In the genomic region with DNA sequence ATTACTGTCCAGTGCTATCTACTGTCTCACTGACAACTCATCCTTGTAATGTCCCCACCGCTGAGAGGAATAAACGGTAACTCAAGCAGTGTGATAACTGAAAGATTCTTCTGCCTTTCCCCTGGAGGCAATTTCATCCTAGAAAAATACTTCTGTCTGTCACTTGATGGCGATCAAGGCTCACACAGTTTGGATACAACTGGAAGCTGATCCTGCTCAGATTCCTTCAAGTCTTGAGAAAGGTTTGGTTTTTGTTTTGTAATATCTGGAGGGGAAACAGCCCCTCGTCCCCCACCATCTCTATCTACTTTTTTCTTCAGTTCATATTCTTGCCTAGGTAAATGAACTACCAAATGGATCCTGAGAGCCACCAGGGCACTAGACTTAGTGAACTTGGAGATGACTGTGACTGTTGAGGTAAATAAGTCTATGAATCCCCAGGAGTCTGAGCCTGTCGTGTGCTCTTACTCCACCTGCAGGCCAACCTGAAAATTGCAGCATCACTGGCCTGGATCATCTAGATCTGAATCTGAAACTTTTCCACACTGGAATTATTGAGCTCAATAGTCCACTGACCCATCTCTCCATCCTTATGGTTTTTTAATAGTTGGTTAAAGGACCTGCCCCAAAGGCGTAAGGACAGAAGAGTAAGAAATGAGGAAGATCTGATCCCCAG, we compare ENCODE assay signal across 11 mouse cellular contexts. TPM values are rescaled to one million over a fixed set of nuclear protein-coding genes. Genes with fewer than 3 reads are reported as not detected.
DNase-seq lines count a peak whose midpoint lies in the region; ATAC-seq and TF ChIP-seq lines count a peak whose summit lies in the region.
"Had no signal": no experiment of that assay in that cellular context is flagged by ENCODE, and none has a peak within 500 bp of the region (broad histone marks: within the 10 kb centered on the region; RNA-seq: fewer than 3 reads in every experiment).

No protein-coding gene starts in this region.

- no peaks in the 10 kb centered on the region for H3K4me1 ChIP-seq in heart, embryonic 11.5 days (ENCODE audit: control insufficient read depth, insufficient read depth, low read length)
- no peaks in the 10 kb centered on the region for H3K4me1 ChIP-seq in G1E (ENCODE audit: insufficient read depth, low read depth, low read length)
- no peaks in the 10 kb centered on the region for H3K4me1 ChIP-seq in embryonic facial prominence, embryonic 10.5 days
- H3K4me1 ChIP-seq: embryonic facial prominence, embryonic 15.5 days had no signal

- H3K27me3 ChIP-seq in heart, embryonic 11.5 days (ENCODE audit: control insufficient read depth, insufficient read depth, low read length) = no peaks in the 10 kb centered on the region
- no peaks in the 10 kb centered on the region for H3K27me3 ChIP-seq in G1E (ENCODE audit: insufficient read depth, low read length)
- no peaks in the 10 kb centered on the region for H3K27me3 ChIP-seq in embryonic facial prominence, embryonic 10.5 days (replicated peaks; ENCODE audit: low read depth, poor library complexity, severe bottlenecking)
- H3K27me3 ChIP-seq: embryonic facial prominence, embryonic 15.5 days; limb, embryonic 12.5 days had no signal

- WGBS in heart, embryonic 11.5 days (ENCODE audit: insufficient replicate concordance) = 50% methylated on average over 6 of the region's 6 CpGs
- WGBS in embryonic facial prominence, embryonic 10.5 days = 54% methylated on average over 6 of the region's 6 CpGs

- H3K9ac ChIP-seq in heart, embryonic 11.5 days (ENCODE audit: low read depth, low read length) = no peak overlapping the region
- H3K9ac ChIP-seq: embryonic facial prominence, embryonic 15.5 days; limb, embryonic 12.5 days had no signal

- H3K27ac ChIP-seq in heart, embryonic 11.5 days (ENCODE audit: low read depth, low read length) = no peak overlapping the region
- no peak overlapping the region for H3K27ac ChIP-seq in embryonic facial prominence, embryonic 10.5 days (replicated peaks)
- H3K27ac ChIP-seq: embryonic facial prominence, embryonic 15.5 days; limb, embryonic 12.5 days had no signal

- TF ChIP-seq CTCF in G1E (IDR thresholded peaks at IDR 0.05; ENCODE audit: low read depth, low read length) = peak; percentile 59; the same call in 1 of the 2 replicates

- H3K4me2 ChIP-seq in heart, embryonic 11.5 days = no peak overlapping the region
- H3K4me2 ChIP-seq: embryonic facial prominence, embryonic 15.5 days; limb, embryonic 12.5 days had no signal

- peak; percentile 11 for DNase-seq in heart, adult 8-10 months (ENCODE audit: low spot score)
- DNase-seq in 3T3-L1 (ENCODE audit: low read depth, low spot score) (peak; percentile 88), G1E (ENCODE audit: low spot score) (peak; percentile 2)
- DNase-seq in embryonic facial prominence, embryonic 10.5 days (ENCODE audit: low spot score) = peak; percentile 30
- DNase-seq in layer of hippocampus, postnatal 36 days = peak; percentile 7 to 15
- DNase-seq in retina, postnatal 1 day = peak; percentile 41
- no peak for DNase-seq in natural killer cell, adult 2 months (ENCODE audit: low spot score in 2 of 2)

- no peaks in the 10 kb centered on the region for H3K36me3 ChIP-seq in heart, embryonic 11.5 days (ENCODE audit: control insufficient read depth, insufficient read depth, low read length)
- H3K36me3 ChIP-seq in G1E (replicated peaks) = no peaks in the 10 kb centered on the region
- H3K36me3 ChIP-seq in embryonic facial prominence, embryonic 10.5 days (replicated peaks) = no peaks in the 10 kb centered on the region
- H3K36me3 ChIP-seq: embryonic facial prominence, embryonic 15.5 days; limb, embryonic 12.5 days had no signal

- ATAC-seq in heart, embryonic 11.5 days (replicated peaks; ENCODE audit: insufficient number of reproducible peaks, low FRiP score, low TSS enrichment) = no peak
- no peak for ATAC-seq in G1E (ENCODE audit: extremely low read depth, insufficient number of reproducible peaks, low FRiP score, poor library complexity, severe bottlenecking)

- no peak overlapping the region for H3K4me3 ChIP-seq in heart, embryonic 11.5 days (ENCODE audit: low read depth, low read length)
- H3K4me3 ChIP-seq in G1E (ENCODE audit: low read depth, low read length) = no peak overlapping the region
- no peak overlapping the region for H3K4me3 ChIP-seq in embryonic facial prominence, embryonic 10.5 days
- H3K4me3 ChIP-seq: embryonic facial prominence, embryonic 15.5 days; limb, embryonic 12.5 days had no signal

- H3K9me3 ChIP-seq in heart, embryonic 11.5 days (replicated peaks; ENCODE audit: control insufficient read depth, low read length) = no peaks in the 10 kb centered on the region
- H3K9me3 ChIP-seq in G1E (replicated peaks) = no peaks in the 10 kb centered on the region
- no peaks in the 10 kb centered on the region for H3K9me3 ChIP-seq in embryonic facial prominence, embryonic 10.5 days
- H3K9me3 ChIP-seq: embryonic facial prominence, embryonic 15.5 days; limb, embryonic 12.5 days had no signal

RNA-seq across cellular contexts. Expression of gene Prlhr, which starts 30.4 kb away (rescaled TPM):
- not detected for total RNA-seq in heart, adult 8-10 months (2022)
- not detected in 2 replicates for polyA plus RNA-seq in heart, embryonic 11.5 days (2014; fragmentation: Nextera tagmentation; extraction: Ambion mirVana)
- total RNA-seq in G1E (2014; fragmentation: Nextera tagmentation) = not detected in 2 replicates
- 0.16 TPM in 1 of 2 replicates, not detected in the other for total RNA-seq in G1E (2017)
- not detected in 2 replicates for polyA plus RNA-seq in G1E (2012)
- polyA plus RNA-seq in embryonic facial prominence, embryonic 10.5 days (2016; fragmentation: Nextera tagmentation; extraction: Ambion mirVana) = not detected in 2 replicates
- total RNA-seq in layer of hippocampus, postnatal 36 days (2021) = not detected
- polyA plus RNA-seq: embryonic facial prominence, embryonic 15.5 days; limb, embryonic 12.5 days; small intestine, adult 2 months had no signal

Comparison
In these comparisons a context has a peak if more than half of its experiments do, and no peak if none do; other contexts are left out.
1. DNase-seq: peak in heart, adult 8-10 months (single experiment), 3T3-L1 (single experiment), G1E (single experiment), embryonic facial prominence, embryonic 10.5 days (single experiment), layer of hippocampus, postnatal 36 days (2 of 2) and retina, postnatal 1 day (single experiment); none in natural killer cell, adult 2 months (0 of 2).